In genomic region chr12:17536222-17536621, GRCm38 (mm10) we compare ENCODE assay signal across 23 mouse cellular contexts.
"Had no signal": no experiment of that assay in that cellular context is flagged by ENCODE, and none has a peak within 500 bp of the region (broad histone marks: within the 10 kb centered on the region; RNA-seq: fewer than 3 reads in every experiment).

No protein-coding gene starts in this region.

- H3K9me3 ChIP-seq: heart, embryonic 13.5 days; heart, embryonic 15.5 days; intestine, embryonic 15.5 days; limb, embryonic 10.5 days; limb, embryonic 12.5 days had no signal

- H3K9ac ChIP-seq: heart, embryonic 13.5 days; heart, embryonic 15.5 days; hindbrain, embryonic 14.5 days; intestine, embryonic 15.5 days; limb, embryonic 12.5 days had no signal

- H3K36me3 ChIP-seq: heart, embryonic 13.5 days; heart, embryonic 15.5 days; intestine, embryonic 15.5 days; limb, embryonic 10.5 days; limb, embryonic 12.5 days had no signal

- H3K4me3 ChIP-seq: heart, adult 2 months; heart, embryonic 13.5 days; heart, embryonic 15.5 days; intestine, embryonic 15.5 days; layer of hippocampus, adult 2 months; left cerebral cortex, adult 2 months; limb, embryonic 10.5 days; limb, embryonic 12.5 days had no signal

- ATAC-seq: hindbrain, embryonic 16.5 days; inflammation-experienced regulatory T-cells, adult 6 months; intestine, postnatal 0 days had no signal

- H3K27me3 ChIP-seq: heart, embryonic 15.5 days; intestine, embryonic 15.5 days; limb, embryonic 12.5 days had no signal

- DNase-seq: gastrocnemius, postnatal 14 days; gastrocnemius, postnatal 36 days; heart, adult 11 months; heart, adult 2 months; heart, postnatal 14 days; heart, postnatal 36 days; kidney, adult 18-20 months; kidney, adult 8-10 months; kidney, postnatal 10 days; kidney, postnatal 25 days; kidney, postnatal 4 days had no signal

- H3K4me1 ChIP-seq: heart, embryonic 13.5 days; heart, embryonic 15.5 days; intestine, embryonic 15.5 days; limb, embryonic 10.5 days; limb, embryonic 12.5 days had no signal

- H3K4me2 ChIP-seq: heart, embryonic 11.5 days; heart, embryonic 13.5 days; heart, embryonic 15.5 days; hindbrain, embryonic 14.5 days; intestine, embryonic 15.5 days; limb, embryonic 12.5 days had no signal

- H3K27ac ChIP-seq: heart, adult 2 months; heart, embryonic 13.5 days; heart, embryonic 15.5 days; hindbrain, embryonic 14.5 days; intestine, embryonic 15.5 days; layer of hippocampus, adult 2 months; left cerebral cortex, adult 2 months; limb, embryonic 10.5 days; limb, embryonic 12.5 days had no signal
